Mouse (Mus musculus) CH12.LX (cell line): ENCODE results near the gene Herc2. TPM values are rescaled to one million over a fixed set of nuclear protein-coding genes. Genes with fewer than 3 reads are reported as not detected.

Experiments
- DNase-seq: peaks from one replicate; pipeline ENCODE4 v3.0.0-alpha.2; 2013; ENCODE audit errors: extremely low read depth
- H3K27ac ChIP-seq: 2 replicates; pipeline ENCODE4 v1.5.1; 2012; ENCODE audit warnings: low read depth, mild to moderate bottlenecking, control low read depth, moderate library complexity; ENCODE audit not compliant: insufficient read depth
- H3K27me3 ChIP-seq: replicated peaks from 2 replicates; pipeline ENCODE3; 2012; ENCODE audit warnings: inconsistent platforms
- H3K36me3 ChIP-seq, 2 experiments: replicated peaks in 1 of 2; 2 replicates each; pipeline versions ENCODE3 to v1.6.1; 2012; ENCODE audit warnings: inconsistent platforms in 1 of 2, low read length in 1 of 2, mild to moderate bottlenecking in 1 of 2, mixed read lengths in 1 of 2, moderate library complexity in 1 of 2; ENCODE audit not compliant: control insufficient read depth in 1 of 2, insufficient read depth in 1 of 2
- H3K4me1 ChIP-seq, 2 experiments: 2 replicates each; pipeline ENCODE4 v1.6.1; 2012; ENCODE audit warnings: inconsistent platforms in 1 of 2, moderate library complexity in 1 of 2; ENCODE audit not compliant: insufficient read depth in 2 of 2, control insufficient read depth in 1 of 2
- H3K4me2 ChIP-seq: 2 replicates; pipeline ENCODE4 v1.6.1; 2012; ENCODE audit warnings: low read depth, mild to moderate bottlenecking, control low read depth; ENCODE audit not compliant: poor library complexity, insufficient read depth, severe bottlenecking
- H3K4me3 ChIP-seq, 3 experiments: fragments of 150-350 bp in 1 of 3; sonication (generic) in 1 of 3; replicated peaks in 1 of 3; 2 replicates each; pipeline versions ENCODE3 to v1.5.1; 2011 to 2012; ENCODE audit warnings: low read depth in 2 of 3, low read length in 2 of 3, mild to moderate bottlenecking in 2 of 3, moderate library complexity in 2 of 3, control low read depth in 1 of 3, improper control_type of control experiment in 1 of 3, inconsistent platforms in 1 of 3, mixed read lengths in 1 of 3; ENCODE audit not compliant: poor library complexity in 1 of 3
- H3K79me2 ChIP-seq: replicated peaks from 2 replicates; pipeline ENCODE4 v1.6.1; 2012; ENCODE audit warnings: mild to moderate bottlenecking, moderate library complexity; ENCODE audit not compliant: control insufficient read depth, poor library complexity, insufficient read depth, severe bottlenecking; ENCODE audit errors: extremely low read depth
- H3K9ac ChIP-seq: 2 replicates; pipeline ENCODE4 v1.6.1; 2012; ENCODE audit warnings: low read depth, mild to moderate bottlenecking, control low read depth, moderate library complexity; ENCODE audit not compliant: insufficient read depth
- H3K9me3 ChIP-seq: replicated peaks from 2 replicates; pipeline ENCODE3; 2012; ENCODE audit warnings: low read length, inconsistent platforms, mixed read lengths
- BHLHE40 ChIP-seq: IDR thresholded peaks from 2 replicates; pipeline ENCODE4 v1.6.1; 2011; ENCODE audit warnings: mild to moderate bottlenecking, low read depth, low read length, improper control_type of control experiment
- CTCF ChIP-seq, 2 experiments: IDR thresholded peaks in 1 of 2; conservative IDR thresholded peaks in 1 of 2; 2 replicates each; pipeline ENCODE4 v1.5.1; 2011 to 2012; ENCODE audit warnings: low read depth in 2 of 2, low read length in 2 of 2, improper control_type of control experiment in 1 of 2, inconsistent platforms in 1 of 2, mild to moderate bottlenecking in 1 of 2, moderate library complexity in 1 of 2
- ELF1 ChIP-seq: IDR thresholded peaks from 2 replicates; pipeline ENCODE4 v1.6.1; 2014; ENCODE audit warnings: low read depth, mild to moderate bottlenecking, inconsistent platforms, low read length, improper control_type of control experiment
- GABPA ChIP-seq: IDR thresholded peaks from 2 replicates; pipeline ENCODE4 v1.6.1; 2012; ENCODE audit warnings: low read depth, low read length, improper control_type of control experiment, inconsistent platforms; ENCODE audit not compliant: insufficient replicate concordance
- HCFC1 ChIP-seq: IDR thresholded peaks from 2 replicates; pipeline ENCODE4 v1.6.1; 2012; ENCODE audit warnings: low read depth, mild to moderate bottlenecking, inconsistent platforms, low read length, improper control_type of control experiment
- JUND ChIP-seq: conservative IDR thresholded peaks from 2 replicates; pipeline ENCODE4 v1.6.1; 2011; ENCODE audit warnings: low read depth, low read length, improper control_type of control experiment
- KAT2A ChIP-seq: IDR thresholded peaks from 2 replicates; pipeline ENCODE4 v1.6.1; 2012; ENCODE audit warnings: low read length, improper control_type of control experiment, inconsistent platforms; ENCODE audit not compliant: insufficient replicate concordance
- MAZ ChIP-seq: IDR thresholded peaks from 2 replicates; pipeline ENCODE4 v1.6.1; 2012; ENCODE audit warnings: low read depth, mild to moderate bottlenecking, inconsistent platforms, low read length, improper control_type of control experiment, moderate library complexity
- MXI1 ChIP-seq: IDR thresholded peaks from 2 replicates; pipeline ENCODE4 v1.6.1; 2011; ENCODE audit warnings: mild to moderate bottlenecking, low read depth, low read length, improper control_type of control experiment
- NRF1 ChIP-seq: IDR thresholded peaks from 2 replicates; pipeline ENCODE4 v1.6.1; 2014; ENCODE audit warnings: low read depth, mild to moderate bottlenecking, inconsistent platforms, low read length, improper control_type of control experiment, moderate library complexity
- PAX5 ChIP-seq: IDR thresholded peaks from 2 replicates; pipeline ENCODE4 v1.6.1; 2012; ENCODE audit warnings: low read length, inconsistent platforms, mixed read lengths
- TCF12 ChIP-seq: IDR thresholded peaks from 2 replicates; pipeline ENCODE4 v1.6.1; 2014; ENCODE audit warnings: low read depth, mild to moderate bottlenecking, inconsistent platforms, low read length, improper control_type of control experiment
- USF1 ChIP-seq: IDR thresholded peaks from 2 replicates; pipeline ENCODE4 v1.6.1; 2014; ENCODE audit warnings: low read depth, mild to moderate bottlenecking, inconsistent platforms, low read length, improper control_type of control experiment
- ZC3H11A ChIP-seq: IDR thresholded peaks from 2 replicates; pipeline ENCODE4 v1.6.1; 2012; ENCODE audit warnings: low read depth, mild to moderate bottlenecking, inconsistent platforms, low read length, improper control_type of control experiment
- ZKSCAN1 ChIP-seq: IDR thresholded peaks from 2 replicates; pipeline ENCODE4 v1.6.1; 2012; ENCODE audit warnings: low read depth, inconsistent platforms, low read length, improper control_type of control experiment, borderline replicate concordance
- ZNF384 ChIP-seq: IDR thresholded peaks from 2 replicates; pipeline ENCODE4 v1.6.1; 2012; ENCODE audit warnings: low read depth, low read length, improper control_type of control experiment, inconsistent platforms
- dilution Hi-C: fragments of 300-500 bp; cut with MboI; formaldehyde crosslinking; loops from 2 replicates; pipeline ENCODE4 v1.14.3; 2020; ENCODE audit warnings: low sequenced_read_pairs; ENCODE audit not compliant: extremely low pct_unique_long_range_greater_than_20kb, extremely low pct_ligation_motif_present
- in situ Hi-C: fragments of 300-500 bp; cut with MboI; formaldehyde crosslinking; loops from 3 replicates; pipeline ENCODE4 v1.14.3; 2019; ENCODE audit warnings: low sequenced_read_pairs, low pct_ligation_motif_present, low pct_unique_long_range_greater_than_20kb, mixed read lengths
- polyA plus RNA-seq: library from polyadenylated mRNA; unstranded; fragments of >175 nt; gene quantifications from 2 replicates; pipeline ENCODE4 v1.2.1, GENCODE M21; 2012; ENCODE audit warnings: low read depth; ENCODE audit not compliant: insufficient read length
- total RNA-seq, 2 experiments: library from RNA; depleted of rRNA; stranded (reverse); fragments of 300-350 nt in 1 of 2; fragments of >200 nt in 1 of 2; gene quantifications; 2 replicates each; pipeline ENCODE4 v1.2.3; 2012 to 2014

Gene Herc2
- total and polyA plus RNA-seq, 3 experiments: 9.7 to 27.6 (median 18.2) TPM

- H3K79me2 ChIP-seq: no peaks in the 10 kb centered on the region
- H3K4me3 ChIP-seq: no peak overlapping the region
- TF ChIP-seq CTCF (conservative IDR thresholded peaks at IDR 0.05 in 1 of 2, IDR thresholded peaks at IDR 0.05 in 1 of 2; ENCODE audit: low read depth in 2 of 2, low read length in 2 of 2): no peak
- TF ChIP-seq MAZ: no peak
- no peak for TF ChIP-seq PAX5
- no peak for TF ChIP-seq HCFC1
- TF ChIP-seq BHLHE40: no peak
- TF ChIP-seq ZNF384: no peak
- TF ChIP-seq JUND: no peak
- TF ChIP-seq KAT2A: no peak
- no peak overlapping the region for H3K9ac ChIP-seq
- in situ Hi-C loops (no loop called here), dilution Hi-C loops (no loop called here)
- peaks cover 3% of the 10 kb centered on the region for H3K9me3 ChIP-seq
- no peak for DNase-seq
- no peaks in the 10 kb centered on the region for H3K27me3 ChIP-seq
- H3K27ac ChIP-seq: no peak overlapping the region
- no peak overlapping the region for H3K4me2 ChIP-seq
- H3K4me1 ChIP-seq: peaks cover 0 to 12% of the 10 kb centered on the region in 2 experiments; a peak in 2 of 4 replicates
- H3K36me3 ChIP-seq: no peaks in the 10 kb centered on the region
Measured at GRCm38 (mm10) chr7:56010318-56011017, 39.5 kb upstream of the Herc2 start.

- in situ Hi-C loops (no loop called here), dilution Hi-C loops (no loop called here)
- Histone ChIP-seq H3K9me3 (peaks cover 2% of the 10 kb centered on the region), H3K4me3 (no peak overlapping the region), H3K79me2 (no peaks in the 10 kb centered on the region), H3K36me3 (no peaks in the 10 kb centered on the region), H3K9ac (no peak overlapping the region), H3K4me2 (no peak overlapping the region), H3K27ac (no peak overlapping the region), H3K27me3 (no peaks in the 10 kb centered on the region), H3K4me1 (peaks cover 0 to 12% of the 10 kb centered on the region in 2 experiments; a peak in 2 of 4 replicates)
- no peak for TF ChIP-seq TCF12
- TF ChIP-seq GABPA: no peak
- TF ChIP-seq MXI1: no peak
- TF ChIP-seq PAX5: no peak
- TF ChIP-seq ELF1: no peak
- no peak for TF ChIP-seq NRF1
- no peak for TF ChIP-seq MAZ
- no peak for TF ChIP-seq ZC3H11A
- TF ChIP-seq CTCF (conservative IDR thresholded peaks at IDR 0.05 in 1 of 2, IDR thresholded peaks at IDR 0.05 in 1 of 2; ENCODE audit: low read depth in 2 of 2, low read length in 2 of 2): no peak
- TF ChIP-seq ZKSCAN1: no peak
- TF ChIP-seq USF1: no peak
- DNase-seq: no peak
Measured at GRCm38 (mm10) chr7:56011018-56011333, 39.0 kb upstream of the Herc2 start.
